Mouse (Mus musculus): ENCODE data around the gene Lck. TPM values are rescaled to one million over a fixed set of nuclear protein-coding genes. Genes with fewer than 3 reads are reported as not detected.
"Not testable (repeated sequence)": the region's sequence is repeated elsewhere in the genome, so short reads cannot be mapped to it uniquely, and the experiment has no call there.

The Lck gene
- polyA plus RNA-seq, 1 experiment from 2014 or later, result 3.1 TPM

- no peak for ATAC-seq
- H3K27me3 ChIP-seq (replicated peaks; ENCODE audit: control insufficient read depth, insufficient read depth, low read length), result no peaks in the 10 kb centered on the region
- no peak overlapping the region for H3K27ac ChIP-seq (ENCODE audit: low read depth, low read length)
- no peaks in the 10 kb centered on the region for H3K4me1 ChIP-seq (replicated peaks; ENCODE audit: control insufficient read depth, insufficient read depth, low read length)
- no peaks in the 10 kb centered on the region for H3K36me3 ChIP-seq (ENCODE audit: control insufficient read depth, insufficient read depth)
- TF ChIP-seq CTCF (IDR thresholded peaks at IDR 0.05; ENCODE audit: low read depth), result no peak
- H3K9ac ChIP-seq (ENCODE audit: low read depth, low read length), result no peak overlapping the region
- H3K9me3 ChIP-seq (ENCODE audit: control insufficient read depth), result no peaks in the 10 kb centered on the region
- H3K4me3 ChIP-seq (ENCODE audit: low read depth, low read length), result no peak overlapping the region
- no peak overlapping the region for H3K4me2 ChIP-seq (replicated peaks; ENCODE audit: low read depth)
- 74% methylated on average over 1 of the region's 1 CpGs for WGBS
These were observed 23.1 kb downstream of the Lck start for GRCm38 (mm10) chr4:129550295-129550694.

GRCm38 (mm10) chr4:129549306-129549705, 24.1 kb downstream of the Lck start:
- Histone ChIP-seq H3K4me3 (ENCODE audit: low read depth, low read length) (no peak overlapping the region), H3K27me3 (replicated peaks; ENCODE audit: control insufficient read depth, insufficient read depth, low read length) (no peaks in the 10 kb centered on the region), H3K4me2 (replicated peaks; ENCODE audit: low read depth) (no peak overlapping the region), H3K9ac (ENCODE audit: low read depth, low read length) (no peak overlapping the region), H3K36me3 (ENCODE audit: control insufficient read depth, insufficient read depth) (no peaks in the 10 kb centered on the region), H3K4me1 (replicated peaks; ENCODE audit: control insufficient read depth, insufficient read depth, low read length) (no peaks in the 10 kb centered on the region), H3K9me3 (ENCODE audit: control insufficient read depth) (no peaks in the 10 kb centered on the region), H3K27ac (ENCODE audit: low read depth, low read length) (no peak overlapping the region)
- peak; percentile 63 for TF ChIP-seq CTCF (IDR thresholded peaks at IDR 0.05; ENCODE audit: low read depth)
- 93% methylated on average over 2 of the region's 2 CpGs for WGBS
- no peak for ATAC-seq

GRCm38 (mm10) chr4:129547631-129548030, 25.8 kb downstream of the Lck start:
- not testable (repeated sequence) for H3K9me3 ChIP-seq (ENCODE audit: control insufficient read depth); H3K4me1 ChIP-seq (replicated peaks; ENCODE audit: control insufficient read depth, insufficient read depth, low read length); H3K36me3 ChIP-seq (ENCODE audit: control insufficient read depth, insufficient read depth); H3K4me3 ChIP-seq (ENCODE audit: low read depth, low read length); H3K27me3 ChIP-seq (replicated peaks; ENCODE audit: control insufficient read depth, insufficient read depth, low read length); H3K27ac ChIP-seq (ENCODE audit: low read depth, low read length); H3K9ac ChIP-seq (ENCODE audit: low read depth, low read length); ATAC-seq; H3K4me2 ChIP-seq (replicated peaks; ENCODE audit: low read depth)
- WGBS, result 77% methylated on average over 4 of the region's 4 CpGs

GRCm38 (mm10) chr4:129544106-129544505, 29.3 kb downstream of the Lck start:
- Histone ChIP-seq H3K4me2 (replicated peaks; ENCODE audit: low read depth) (no peak overlapping the region), H3K9me3 (ENCODE audit: control insufficient read depth) (no peaks in the 10 kb centered on the region), H3K4me3 (ENCODE audit: low read depth, low read length) (no peak overlapping the region), H3K27me3 (replicated peaks; ENCODE audit: control insufficient read depth, insufficient read depth, low read length) (no peaks in the 10 kb centered on the region), H3K27ac (ENCODE audit: low read depth, low read length) (no peak overlapping the region), H3K4me1 (replicated peaks; ENCODE audit: control insufficient read depth, insufficient read depth, low read length) (no peaks in the 10 kb centered on the region), H3K36me3 (ENCODE audit: control insufficient read depth, insufficient read depth) (no peaks in the 10 kb centered on the region), H3K9ac (ENCODE audit: low read depth, low read length) (no peak overlapping the region)
- WGBS, result 84% methylated on average over 4 of the region's 4 CpGs
- no peak for TF ChIP-seq CTCF (IDR thresholded peaks at IDR 0.05; ENCODE audit: low read depth)
- ATAC-seq, result no peak

- peak within 1 kb of the TSS; percentile 79 for H3K27ac ChIP-seq (ENCODE audit: low read depth, low read length)
- no peaks in the 10 kb centered on the region for H3K27me3 ChIP-seq (replicated peaks; ENCODE audit: control insufficient read depth, insufficient read depth, low read length)
- H3K9me3 ChIP-seq (ENCODE audit: control insufficient read depth), result no peaks in the 10 kb centered on the region
- peak within 1 kb of the TSS; percentile 62 for H3K9ac ChIP-seq (ENCODE audit: low read depth, low read length)
- peak within 1 kb of the TSS; percentile 78 for H3K4me2 ChIP-seq (replicated peaks; ENCODE audit: low read depth)
- peak; percentile 100 for ATAC-seq
- H3K36me3 ChIP-seq (ENCODE audit: control insufficient read depth, insufficient read depth), result no peaks in the 10 kb centered on the region; the same call in 1 of the 2 replicates
- no peaks in the 10 kb centered on the region for H3K4me1 ChIP-seq (replicated peaks; ENCODE audit: control insufficient read depth, insufficient read depth, low read length)
- WGBS, result under 1% methylated on average over 46 of the region's 46 CpGs
- peak; percentile 51 for TF ChIP-seq CTCF (IDR thresholded peaks at IDR 0.05; ENCODE audit: low read depth)
- peak within 1 kb of the TSS; percentile 76 for H3K4me3 ChIP-seq (ENCODE audit: low read depth, low read length)
These were observed 30.8 kb downstream of the Lck start, which contains the start of gene Hdac1 for GRCm38 (mm10) chr4:129542592-129543141. Hdac1 (minus strand) TSS chr4:129542713.

- ATAC-seq, result no peak
- under 1% methylated on average over 30 of the region's 30 CpGs for WGBS
- peak; percentile 63 for TF ChIP-seq CTCF (IDR thresholded peaks at IDR 0.05; ENCODE audit: low read depth)
- Histone ChIP-seq H3K4me2 (replicated peaks; ENCODE audit: low read depth) (peak overlapping the region; percentile 78), H3K4me1 (replicated peaks; ENCODE audit: control insufficient read depth, insufficient read depth, low read length) (no peaks in the 10 kb centered on the region), H3K36me3 (ENCODE audit: control insufficient read depth, insufficient read depth) (no peaks in the 10 kb centered on the region; the same call in 1 of the 2 replicates), H3K27me3 (replicated peaks; ENCODE audit: control insufficient read depth, insufficient read depth, low read length) (no peaks in the 10 kb centered on the region), H3K9ac (ENCODE audit: low read depth, low read length) (peak overlapping the region; percentile 62), H3K9me3 (ENCODE audit: control insufficient read depth) (no peaks in the 10 kb centered on the region), H3K4me3 (ENCODE audit: low read depth, low read length) (peak overlapping the region; percentile 76), H3K27ac (ENCODE audit: low read depth, low read length) (peak overlapping the region; percentile 79)
These were observed 31.4 kb downstream of the Lck start for GRCm38 (mm10) chr4:129541868-129542591.

Data from intestine, postnatal 0 days (tissue).